Mouse (Mus musculus): ENCODE measurements around the gene Vmn1r67. TPM values are rescaled to one million over a fixed set of nuclear protein-coding genes. Genes with fewer than 3 reads are reported as not detected.

Vmn1r67 gene
- not detected for total RNA-seq (2022)

DNA sequence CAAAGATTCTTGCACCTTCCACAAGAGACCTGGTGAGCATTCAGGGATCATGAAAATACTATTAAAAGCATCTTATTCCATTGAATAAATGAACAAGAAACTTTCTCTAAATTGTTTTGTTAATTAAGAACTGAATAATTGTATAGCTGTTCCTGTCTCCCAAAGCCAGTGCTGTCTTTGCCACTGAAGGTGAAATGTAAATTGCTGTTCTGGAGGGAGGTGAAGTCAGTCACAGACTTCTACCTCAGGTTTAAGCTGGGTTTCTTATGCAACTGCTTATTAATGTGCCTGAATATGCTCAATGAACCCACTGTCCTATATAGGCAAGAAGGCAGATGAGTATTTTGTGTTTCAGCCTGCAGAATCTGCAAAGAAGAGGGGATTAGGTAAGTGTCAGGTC is at the start of gene Vmn1r67:
TSS of gene Vmn1r67 (plus strand) at position 301 of the 400 bp plus-strand sequence.
- DNase-seq (ENCODE audit: low spot score in 2 of 2), result no peak

DNA sequence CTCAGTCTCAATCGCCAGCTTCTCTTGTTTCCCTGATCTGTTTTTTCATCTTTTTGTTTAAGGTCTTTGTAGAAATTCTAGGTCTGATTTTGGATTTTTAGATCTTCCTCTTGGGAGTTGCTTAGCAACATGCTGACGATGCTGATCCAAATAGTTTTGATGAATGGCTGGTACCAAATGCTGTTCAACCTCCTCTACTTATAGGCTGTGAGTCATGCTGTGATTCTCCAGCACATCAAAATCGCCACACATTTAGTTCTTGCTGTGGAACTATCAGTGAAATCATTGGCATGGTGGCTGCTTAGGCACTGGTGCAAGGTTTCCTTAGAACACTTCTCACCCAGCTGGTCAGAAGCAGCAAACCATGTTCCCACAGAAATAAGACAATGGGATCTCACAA is 15.0 kb downstream of the Vmn1r67 start:
- DNase-seq (ENCODE audit: low spot score in 2 of 2), result no peak

- no peak for DNase-seq (ENCODE audit: low spot score in 2 of 2)
Observed at GRCm38 (mm10) chr7:10479813-10480212, 36.7 kb downstream of the Vmn1r67 start.

DNA sequence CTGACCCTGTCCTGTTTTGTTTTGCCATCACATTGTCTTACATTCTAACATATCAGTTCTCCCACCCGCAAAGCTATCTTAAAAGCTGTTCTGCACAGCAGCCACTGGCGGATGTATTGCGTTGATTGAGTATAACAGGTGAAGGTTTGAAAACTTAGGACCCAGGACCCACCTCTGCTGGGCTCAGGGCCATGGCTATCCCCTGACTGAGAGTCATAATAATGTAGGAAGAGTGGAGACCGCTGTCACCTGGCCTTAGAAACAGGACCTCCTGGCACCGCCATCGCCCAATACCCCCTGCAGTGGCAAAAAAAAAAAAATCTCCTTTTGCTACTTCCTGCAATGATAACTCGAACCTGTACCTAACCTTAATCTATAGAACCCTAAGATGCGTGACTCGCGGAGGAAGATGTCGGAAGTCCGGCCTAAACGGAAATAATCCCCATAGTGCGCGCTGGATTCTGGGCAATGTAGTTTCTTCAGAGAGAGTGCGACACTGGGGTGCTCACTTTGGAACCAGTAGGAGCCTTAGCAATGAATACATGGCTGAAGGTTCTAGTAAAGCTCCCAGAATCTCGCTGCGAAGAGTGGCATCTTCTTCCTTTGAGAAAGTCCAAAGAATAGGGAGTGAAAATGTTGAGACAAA is 37.6 kb downstream of the Vmn1r67 start:
- DNase-seq (ENCODE audit: low spot score in 2 of 2), result no peak

DNA sequence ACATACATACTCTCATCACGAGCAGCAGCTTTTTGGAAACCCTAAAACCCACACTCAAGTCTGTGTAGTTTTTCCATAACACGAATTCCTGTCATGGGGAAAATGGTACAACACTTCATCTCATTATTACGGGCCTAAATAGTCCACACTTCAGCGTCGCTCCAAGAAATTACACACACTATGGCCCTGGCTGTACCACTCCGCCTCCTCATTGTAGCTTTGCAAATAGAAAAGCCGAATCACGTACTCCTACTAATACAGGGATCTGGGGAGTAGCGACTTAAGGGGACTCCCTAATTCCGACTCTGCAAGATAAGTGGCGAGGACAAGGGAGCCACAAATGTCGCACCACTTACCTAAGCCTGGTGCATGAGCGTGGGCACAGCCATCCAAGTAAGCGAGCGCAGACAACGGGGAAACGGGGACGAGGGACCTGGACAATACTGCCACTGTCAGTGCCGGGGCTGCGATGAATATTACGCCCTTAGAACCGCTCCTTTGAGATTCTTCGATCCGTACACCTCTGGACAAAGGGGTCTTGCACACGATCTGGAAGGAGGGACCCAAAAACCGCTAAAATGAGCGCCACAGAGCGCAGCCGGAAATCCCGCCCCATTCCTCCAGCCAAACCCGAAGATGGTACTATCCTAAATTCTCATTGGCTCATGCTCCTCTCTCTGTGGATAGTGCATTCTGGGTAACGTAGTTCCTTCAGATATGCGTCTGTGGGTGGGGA is 51.8 kb downstream of the Vmn1r67 start, which contains the start of gene Zik1:
TSS of gene Zik1 (minus strand) at position 609 of the 736 bp plus-strand sequence.
- DNase-seq (ENCODE audit: low spot score in 2 of 2), result peak in 1 of 2 experiments; percentile 14

- DNase-seq (ENCODE audit: low spot score in 2 of 2), result no peak
Observed at GRCm38 (mm10) chr7:10495578-10495977, 52.4 kb downstream of the Vmn1r67 start.

Other genes with a start within 250 kb of the Vmn1r67 start
- gene Vmn1r66, start 165.3 kb upstream of the Vmn1r67 start, total RNA-seq (2022), result not detected
- 1 to 10 TPM; 1.1 to 1.4 (median 1.2) TPM for gene Zik1, start 52.1 kb downstream of the Vmn1r67 start, total RNA-seq (2022)
- gene Vmn1r68, start 115.2 kb downstream of the Vmn1r67 start, total RNA-seq (2022), result not detected
- not detected for gene Vmn1r69, start 170.3 kb downstream of the Vmn1r67 start, total RNA-seq (2022)
- gene Vmn1r70, start 188.2 kb downstream of the Vmn1r67 start, total RNA-seq (2022), result not detected
- gene Nlrp4b, start 244.5 kb downstream of the Vmn1r67 start, total RNA-seq (2022), result not detected